Mouse (Mus musculus) bone marrow, adult 2 months (tissue): ENCODE data around the gene Dctn5.

Experiments used
- CTCF ChIP-seq: fragments of 200-500 bp; IDR thresholded peaks from 2 replicates; pipeline ENCODE4 v1.5.1; 2011; ENCODE audit warnings: low read length, control low read depth; ENCODE audit not compliant: control insufficient read depth, insufficient read depth
- POLR2A ChIP-seq: fragments of 200-500 bp; IDR thresholded peaks from 2 replicates; pipeline ENCODE4 v1.6.1; 2011; ENCODE audit warnings: low read depth, mild to moderate bottlenecking, control low read depth, low read length, borderline replicate concordance; ENCODE audit not compliant: control insufficient read depth

- no peak for TF ChIP-seq CTCF
- no peak for TF ChIP-seq POLR2A
Observed at GRCm38 (mm10) chr7:122158488-122158887, 25.6 kb downstream of the Dctn5 start.
